Comparison of ENCODE assay signal across 8 mouse cellular contexts in the genomic region with DNA sequence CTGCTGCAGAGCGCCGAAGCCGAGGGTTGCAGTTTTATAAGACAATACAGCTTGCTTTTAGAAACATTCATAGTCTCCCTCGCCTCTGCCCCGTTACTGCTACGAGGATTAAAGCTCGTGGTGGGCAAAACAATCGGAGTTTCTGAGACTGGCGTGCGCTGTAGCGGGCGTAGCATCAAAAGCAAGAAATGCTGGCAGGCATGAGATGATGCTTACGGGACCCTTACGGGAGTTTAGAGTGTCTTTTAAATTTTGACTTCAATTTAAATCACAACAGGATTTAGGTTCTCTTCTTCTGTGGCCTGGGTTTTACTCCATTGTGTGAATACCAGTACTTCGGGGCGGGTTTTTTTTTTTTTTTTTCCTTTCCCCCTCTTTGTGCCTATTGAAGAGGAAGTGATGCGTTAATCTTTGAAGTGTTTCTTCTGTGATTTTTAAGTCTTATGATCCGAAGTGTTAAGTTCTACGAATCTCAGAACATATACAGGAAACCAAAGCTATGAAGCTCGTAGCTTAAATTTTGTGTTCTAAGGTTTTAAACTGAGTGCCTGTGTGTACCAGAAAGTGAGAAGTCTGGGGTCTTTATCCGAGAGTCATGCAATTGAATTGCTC. TPM values are rescaled to one million over a fixed set of nuclear protein-coding genes. Genes with fewer than 3 reads are reported as not detected.
DNase-seq lines count a peak whose midpoint lies in the region; ATAC-seq lines count a peak whose summit lies in the region.

No protein-coding gene starts in this region.

- H3K27me3 ChIP-seq in heart, embryonic 16.5 days (ENCODE audit: control insufficient read depth, insufficient read depth, low read length), result no peaks in the 10 kb centered on the region
- H3K27me3 ChIP-seq in hindbrain, embryonic 11.5 days (ENCODE audit: control insufficient read depth, insufficient read depth, low read length), result no peaks in the 10 kb centered on the region
- no peaks in the 10 kb centered on the region for H3K27me3 ChIP-seq in midbrain, embryonic 12.5 days

- peak overlapping the region; percentile 94 for H3K9ac ChIP-seq in heart, embryonic 16.5 days (ENCODE audit: low read length)
- peak overlapping the region; percentile 98 for H3K9ac ChIP-seq in hindbrain, embryonic 11.5 days (ENCODE audit: low read depth, low read length)
- peak overlapping the region; percentile 93 for H3K9ac ChIP-seq in midbrain, embryonic 12.5 days (replicated peaks)

- peak overlapping the region; percentile 94 for H3K4me2 ChIP-seq in heart, embryonic 16.5 days (ENCODE audit: low read depth, low read length)
- H3K4me2 ChIP-seq in hindbrain, embryonic 11.5 days (replicated peaks; ENCODE audit: low read depth, low read length), result peak overlapping the region; percentile 80
- peak overlapping the region; percentile 60 for H3K4me2 ChIP-seq in midbrain, embryonic 12.5 days (replicated peaks)

- WGBS in heart, embryonic 16.5 days, result 4% methylated on average over 21 of the region's 21 CpGs
- 2% methylated on average over 21 of the region's 21 CpGs for WGBS in hindbrain, embryonic 11.5 days
- WGBS in midbrain, embryonic 12.5 days, result under 1% methylated on average over 21 of the region's 21 CpGs

- no peaks in the 10 kb centered on the region for H3K9me3 ChIP-seq in heart, embryonic 16.5 days (replicated peaks; ENCODE audit: control insufficient read depth, low read length)
- no peaks in the 10 kb centered on the region for H3K9me3 ChIP-seq in hindbrain, embryonic 11.5 days (ENCODE audit: control insufficient read depth, low read length)
- H3K9me3 ChIP-seq in midbrain, embryonic 12.5 days, result no peaks in the 10 kb centered on the region

- H3K4me3 ChIP-seq in heart, embryonic 16.5 days (ENCODE audit: low read length), result peak overlapping the region; percentile 91
- peak overlapping the region; percentile 88 for H3K4me3 ChIP-seq in hindbrain, embryonic 11.5 days (ENCODE audit: low read depth, low read length)
- H3K4me3 ChIP-seq in midbrain, embryonic 12.5 days, result peak overlapping the region; percentile 83

- ATAC-seq in heart, embryonic 16.5 days (replicated peaks; ENCODE audit: extremely low read depth, insufficient read depth, low FRiP score), result no peak
- no peak; the same call in 1 of the 2 replicates for ATAC-seq in hindbrain, embryonic 11.5 days (ENCODE audit: low FRiP score)
- no peak for ATAC-seq in midbrain, embryonic 12.5 days (ENCODE audit: low FRiP score, low read depth)

- intact Hi-C loops in heart, postnatal 36 days (cut with DNase I), result loop anchor here (5.0 kb wide), 2 partner anchors 241 to 1374 kb away; partner anchors contain the start of genes Cab39l, Mrpl57, Setdb2 and Ska3

- H3K27ac ChIP-seq in heart, embryonic 16.5 days (ENCODE audit: low read length), result peak overlapping the region; percentile 91
- H3K27ac ChIP-seq in hindbrain, embryonic 11.5 days (ENCODE audit: low read depth, low read length), result peak overlapping the region; percentile 97
- peak overlapping the region; percentile 98 for H3K27ac ChIP-seq in midbrain, embryonic 12.5 days (replicated peaks)

- peaks cover 2% of the 10 kb centered on the region; the same call in 1 of the 2 replicates for H3K4me1 ChIP-seq in heart, embryonic 16.5 days (ENCODE audit: control insufficient read depth, insufficient read depth, low read length)
- peaks cover 6% of the 10 kb centered on the region for H3K4me1 ChIP-seq in hindbrain, embryonic 11.5 days (replicated peaks; ENCODE audit: control insufficient read depth, insufficient read depth, low read length)
- H3K4me1 ChIP-seq in midbrain, embryonic 12.5 days, result peaks cover 38% of the 10 kb centered on the region

- no peak for DNase-seq in heart, postnatal 36 days
- peak; percentile 22 for DNase-seq in MEL-GATA-1-ER (ENCODE audit: extremely low read depth, low read depth)
- peak; percentile 38 for DNase-seq in hindbrain, embryonic 11.5 days (ENCODE audit: low spot score)
- DNase-seq in layer of hippocampus, adult 11-12 months (ENCODE audit: low spot score), result no peak
- no peak for DNase-seq in layer of hippocampus, adult 18-20 months (ENCODE audit: low spot score in 2 of 2)
- DNase-seq in gastrocnemius, postnatal 25 days, result no peak

- no peaks in the 10 kb centered on the region for H3K36me3 ChIP-seq in heart, embryonic 16.5 days (ENCODE audit: control insufficient read depth, insufficient read depth)
- H3K36me3 ChIP-seq in hindbrain, embryonic 11.5 days (ENCODE audit: control insufficient read depth, insufficient read depth, low read length), result no peaks in the 10 kb centered on the region
- no peaks in the 10 kb centered on the region for H3K36me3 ChIP-seq in midbrain, embryonic 12.5 days

RNA-seq across cellular contexts. Expression of gene Rcbtb1, which starts 0.7 kb away (rescaled TPM):
- 16.0 and 16.7 TPM in 2 replicates for polyA plus RNA-seq in heart, embryonic 16.5 days (2015; fragmentation: Nextera tagmentation; extraction: Ambion mirVana)
- 10 to 100 TPM in 1 of 2 experiments, 1 to 10 TPM in 1; 9.2 to 14.0 TPM for total RNA-seq in heart, postnatal 36 days (2021)
- polyA plus RNA-seq in hindbrain, embryonic 11.5 days (2014; fragmentation: Nextera tagmentation; extraction: Ambion mirVana), result 103 and 107 TPM in 2 replicates
- polyA plus RNA-seq in midbrain, embryonic 12.5 days (2016; fragmentation: Nextera tagmentation; extraction: Ambion mirVana), result 121 and 122 TPM in 2 replicates
- total RNA-seq in layer of hippocampus, adult 18-20 months (2021), result 10 to 100 TPM; 34.1 to 34.8 TPM
- 10 to 100 TPM; 10.9 to 12.4 TPM for total RNA-seq in gastrocnemius, postnatal 25 days (2021)

RNA-seq across cellular contexts. Expression of gene Gm5142, which starts 23.2 kb away (rescaled TPM):
- polyA plus RNA-seq in heart, embryonic 16.5 days (2015; fragmentation: Nextera tagmentation; extraction: Ambion mirVana), result not detected in 2 replicates
- total RNA-seq in heart, postnatal 36 days (2021), result not detected
- polyA plus RNA-seq in hindbrain, embryonic 11.5 days (2014; fragmentation: Nextera tagmentation; extraction: Ambion mirVana), result not detected in 2 replicates
- not detected in 2 replicates for polyA plus RNA-seq in midbrain, embryonic 12.5 days (2016; fragmentation: Nextera tagmentation; extraction: Ambion mirVana)
- total RNA-seq in layer of hippocampus, adult 18-20 months (2021), result not detected
- total RNA-seq in gastrocnemius, postnatal 25 days (2021), result not detected

RNA-seq across cellular contexts. Expression of gene Gm6904, which starts 58.3 kb away (rescaled TPM):
- polyA plus RNA-seq in heart, embryonic 16.5 days (2015; fragmentation: Nextera tagmentation; extraction: Ambion mirVana), result not detected in 2 replicates
- not detected for total RNA-seq in heart, postnatal 36 days (2021)
- 0.17 TPM in 1 of 2 replicates, not detected in the other for polyA plus RNA-seq in hindbrain, embryonic 11.5 days (2014; fragmentation: Nextera tagmentation; extraction: Ambion mirVana)
- not detected in 2 replicates for polyA plus RNA-seq in midbrain, embryonic 12.5 days (2016; fragmentation: Nextera tagmentation; extraction: Ambion mirVana)
- total RNA-seq in layer of hippocampus, adult 18-20 months (2021), result not detected
- total RNA-seq in gastrocnemius, postnatal 25 days (2021), result not detected

RNA-seq across cellular contexts. Expression of gene 1700129C05Rik, which starts 59.0 kb away (rescaled TPM):
- not detected in 2 replicates for polyA plus RNA-seq in heart, embryonic 16.5 days (2015; fragmentation: Nextera tagmentation; extraction: Ambion mirVana)
- not detected for total RNA-seq in heart, postnatal 36 days (2021)
- not detected in 2 replicates for polyA plus RNA-seq in hindbrain, embryonic 11.5 days (2014; fragmentation: Nextera tagmentation; extraction: Ambion mirVana)
- not detected in 2 replicates for polyA plus RNA-seq in midbrain, embryonic 12.5 days (2016; fragmentation: Nextera tagmentation; extraction: Ambion mirVana)
- not detected for total RNA-seq in layer of hippocampus, adult 18-20 months (2021)
- not detected for total RNA-seq in gastrocnemius, postnatal 25 days (2021)

Comparison
In these comparisons a context has a peak if more than half of its experiments do, and no peak if none do; other contexts are left out.
1. DNase-seq: peak in MEL-GATA-1-ER (single experiment) and hindbrain, embryonic 11.5 days (single experiment); none in heart, postnatal 36 days (0 of 2), layer of hippocampus, adult 11-12 months (single experiment), layer of hippocampus, adult 18-20 months (0 of 2) and gastrocnemius, postnatal 25 days (single experiment).
2. Peak in every context shown above with its lines, with median percentiles within 50 percentile points of each other: H3K27ac ChIP-seq, H3K4me2 ChIP-seq, H3K4me3 ChIP-seq and H3K9ac ChIP-seq.